Mouse (Mus musculus) cerebellum, postnatal 10 days (tissue): ENCODE results near the gene Lrrc56.

Source experiments
- DNase-seq, 2 experiments: peaks; one replicate each; pipeline ENCODE4 v3.0.0; 2021; ENCODE audit warnings: mixed read lengths in 2 of 2

Gene Lrrc56

GRCm38 (mm10) chr7:141192776-141193347 is 1.1 kb upstream of the Lrrc56 start:
- DNase-seq, result no peak

GRCm38 (mm10) chr7:141193348-141193856 is 555 bp upstream of the Lrrc56 start:
- DNase-seq, result peak; percentile 66 to 67

GRCm38 (mm10) chr7:141194409-141194808 is 452 bp downstream of the Lrrc56 start:
- no peak for DNase-seq

- peak; percentile 95 for DNase-seq
Measured at GRCm38 (mm10) chr7:141194830-141195229, 873 bp downstream of the Lrrc56 start.

GRCm38 (mm10) chr7:141195754-141196153 is 1.8 kb downstream of the Lrrc56 start:
- no peak for DNase-seq

- DNase-seq, result no peak
Measured at GRCm38 (mm10) chr7:141196619-141197282, 2.8 kb downstream of the Lrrc56 start.

GRCm38 (mm10) chr7:141198121-141198520 is 4.2 kb downstream of the Lrrc56 start:
- DNase-seq, result no peak

- no peak for DNase-seq
Measured at GRCm38 (mm10) chr7:141204546-141204945, 10.6 kb downstream of the Lrrc56 start.

GRCm38 (mm10) chr7:141205504-141205903 is 11.5 kb downstream of the Lrrc56 start:
- DNase-seq, result no peak

- DNase-seq, result no peak
Measured at GRCm38 (mm10) chr7:141206182-141206937, 12.4 kb downstream of the Lrrc56 start.

GRCm38 (mm10) chr7:141209526-141209925 is 15.6 kb downstream of the Lrrc56 start:
- DNase-seq, result peak in 1 of 2 experiments; percentile 1

GRCm38 (mm10) chr7:141210137-141210536 is 16.2 kb downstream of the Lrrc56 start:
- peak in 1 of 2 experiments; percentile 0 for DNase-seq

GRCm38 (mm10) chr7:141210606-141211131 is 16.7 kb downstream of the Lrrc56 start:
- DNase-seq, result peak in 1 of 2 experiments; percentile 4

- DNase-seq, result no peak
Measured at GRCm38 (mm10) chr7:141213133-141213532, 19.2 kb downstream of the Lrrc56 start.

- DNase-seq, result no peak
Measured at GRCm38 (mm10) chr7:141213605-141214235, 19.8 kb downstream of the Lrrc56 start, which contains the start of gene Lmntd2. Gene Lmntd2, minus strand, starts transcription at chr7:141214080.

- no peak for DNase-seq
Measured at GRCm38 (mm10) chr7:141214310-141214709, 20.4 kb downstream of the Lrrc56 start.

GRCm38 (mm10) chr7:141215101-141215879 is 21.3 kb downstream of the Lrrc56 start, which contains the start of gene Rassf7:
Gene Rassf7, plus strand, starts transcription at chr7:141215860.
- DNase-seq, result peak; percentile 96 to 97

GRCm38 (mm10) chr7:141215880-141216733 is 22.1 kb downstream of the Lrrc56 start:
- peak; percentile 60 to 63 for DNase-seq

- no peak for DNase-seq
Measured at GRCm38 (mm10) chr7:141216894-141217293, 22.9 kb downstream of the Lrrc56 start.

- no peak for DNase-seq
Measured at GRCm38 (mm10) chr7:141217343-141218013, 23.5 kb downstream of the Lrrc56 start.
